Mouse (Mus musculus): ENCODE data around the gene Rhou. TPM values are rescaled to one million over a fixed set of nuclear protein-coding genes. Genes with fewer than 3 reads are reported as not detected.

Rhou gene
- total RNA-seq, 1 experiment from 2014 or later, result 2.2 TPM

DNA sequence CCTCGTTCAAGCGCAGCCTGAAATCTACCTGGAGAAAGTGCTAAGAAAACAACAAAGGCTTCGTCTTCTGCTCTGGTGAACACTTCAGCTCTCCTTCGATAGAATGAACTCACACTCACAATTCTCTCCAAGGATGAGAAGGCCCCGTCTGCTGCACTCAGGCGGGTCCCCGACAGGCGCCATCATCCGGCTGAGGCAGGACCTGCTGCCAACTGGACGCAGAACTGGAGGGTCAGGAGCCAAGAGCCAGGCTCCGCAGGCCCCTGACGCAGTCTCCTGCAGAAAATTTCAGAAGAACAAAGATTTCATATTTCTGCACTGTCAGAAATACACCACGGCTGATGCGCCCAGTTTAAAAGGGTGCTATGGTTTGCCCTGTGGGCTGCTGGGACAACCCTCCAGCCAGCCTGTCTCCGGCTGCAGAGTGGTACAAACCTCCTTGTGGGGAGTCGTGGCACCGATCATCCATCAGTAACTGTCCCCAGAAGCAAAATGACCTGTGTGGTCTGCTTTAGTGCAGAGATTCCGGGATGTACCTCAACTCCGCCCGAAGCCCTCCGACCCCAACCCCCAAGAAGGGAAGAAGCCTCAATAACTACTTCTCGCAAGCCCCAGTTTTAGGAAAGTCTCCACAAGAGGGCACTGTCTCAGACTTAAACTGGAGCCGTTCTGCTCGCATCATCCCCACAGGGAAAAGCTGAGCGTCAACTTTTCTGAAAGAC, 10.2 kb upstream of the Rhou start:
- peak; percentile 64 to 71 for ATAC-seq (replicated peaks in 1 of 2; ENCODE audit: insufficient read depth in 1 of 2, low FRiP score in 2 of 2, low TSS enrichment in 1 of 2, low read depth in 1 of 2, poor library complexity in 2 of 2, severe bottlenecking in 2 of 2)

DNA sequence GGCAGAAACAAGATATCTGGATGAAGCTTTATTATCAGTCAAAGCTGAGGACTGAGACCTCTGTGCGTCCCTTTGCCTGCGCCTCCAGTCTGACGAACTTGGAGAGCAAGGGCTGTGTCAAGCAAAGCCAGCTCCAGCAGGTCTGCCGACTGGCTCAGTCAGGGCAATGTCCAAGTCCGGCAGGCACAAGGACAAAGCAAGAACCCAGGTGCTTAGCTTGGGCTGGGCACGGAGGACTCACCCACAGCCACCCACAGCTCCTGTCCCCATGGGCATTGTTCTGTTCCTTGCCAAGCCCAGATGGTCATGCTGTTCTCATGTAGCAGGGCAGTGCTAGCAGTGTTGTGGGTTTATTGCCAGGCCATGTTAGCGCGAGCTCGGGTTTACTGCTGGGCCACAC, 8.5 kb upstream of the Rhou start:
- no peak for ATAC-seq (replicated peaks in 1 of 2; ENCODE audit: insufficient read depth in 1 of 2, low FRiP score in 2 of 2, low TSS enrichment in 1 of 2, low read depth in 1 of 2, poor library complexity in 2 of 2, severe bottlenecking in 2 of 2)

DNA sequence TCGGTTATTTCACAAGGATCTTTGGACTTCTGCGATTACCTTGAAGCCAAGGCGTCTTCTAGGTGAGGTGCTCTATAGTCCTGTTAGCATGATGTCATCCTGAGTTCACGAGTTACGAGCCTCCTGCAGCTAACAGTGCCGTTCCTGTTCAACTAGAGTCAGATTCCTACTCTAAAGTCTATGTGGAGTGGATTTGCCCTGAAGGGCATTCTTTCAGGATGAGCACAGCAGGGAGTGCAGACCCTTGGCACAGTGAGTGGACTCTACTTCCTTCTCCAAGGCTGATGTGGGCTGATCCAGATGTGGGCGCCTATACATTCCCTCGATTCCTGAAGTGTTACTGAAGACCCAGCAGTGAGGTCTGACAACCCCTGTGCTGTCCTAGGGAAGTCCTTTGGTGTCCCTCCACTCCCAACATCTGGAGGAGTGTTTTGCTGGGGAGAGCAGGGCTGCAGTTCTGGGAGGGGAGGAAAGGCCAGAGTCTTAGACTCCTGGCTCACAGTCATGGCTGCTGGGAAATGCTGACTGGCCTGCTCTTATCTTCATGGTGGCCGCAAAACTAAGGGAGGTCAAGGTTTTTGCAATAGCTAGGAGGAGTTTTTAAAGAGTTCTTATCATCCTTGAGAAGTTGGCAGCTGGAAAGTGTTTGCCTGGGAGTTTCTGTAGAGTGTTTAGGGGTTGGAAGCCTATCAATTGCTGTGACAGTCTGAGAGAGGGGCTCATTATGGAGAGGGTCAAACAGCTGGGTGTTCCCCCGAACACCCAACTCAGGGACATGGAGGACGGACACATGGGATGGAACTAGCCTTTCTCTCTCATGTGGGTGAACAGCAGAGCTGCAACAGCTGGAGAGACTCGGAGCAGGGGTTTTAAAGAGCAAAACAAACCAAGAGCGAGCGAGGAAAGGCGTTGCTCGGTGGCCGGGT, 5.2 kb upstream of the Rhou start:
- ATAC-seq (replicated peaks in 1 of 2; ENCODE audit: insufficient read depth in 1 of 2, low FRiP score in 2 of 2, low TSS enrichment in 1 of 2, low read depth in 1 of 2, poor library complexity in 2 of 2, severe bottlenecking in 2 of 2), result no peak

DNA sequence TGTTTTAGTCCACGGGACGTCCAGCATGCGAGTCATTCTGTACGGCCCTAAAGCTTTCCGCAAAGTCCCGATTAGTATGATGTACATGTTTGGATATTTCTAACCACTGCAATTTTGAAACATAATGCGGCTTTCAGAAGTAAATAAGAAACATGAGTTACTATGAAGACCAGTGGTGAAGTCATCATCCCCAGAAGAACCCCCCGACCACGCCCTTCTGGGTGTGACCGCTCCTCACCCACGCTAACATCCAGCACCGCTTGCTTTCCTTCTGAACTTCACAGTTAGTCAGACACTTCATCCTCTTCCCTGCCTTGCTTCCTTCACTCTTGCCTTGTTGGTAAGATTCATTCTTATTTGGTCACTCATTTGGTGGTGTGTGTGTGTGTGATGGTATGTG, 4.2 kb upstream of the Rhou start:
- no peak for ATAC-seq (replicated peaks in 1 of 2; ENCODE audit: insufficient read depth in 1 of 2, low FRiP score in 2 of 2, low TSS enrichment in 1 of 2, low read depth in 1 of 2, poor library complexity in 2 of 2, severe bottlenecking in 2 of 2)

DNA sequence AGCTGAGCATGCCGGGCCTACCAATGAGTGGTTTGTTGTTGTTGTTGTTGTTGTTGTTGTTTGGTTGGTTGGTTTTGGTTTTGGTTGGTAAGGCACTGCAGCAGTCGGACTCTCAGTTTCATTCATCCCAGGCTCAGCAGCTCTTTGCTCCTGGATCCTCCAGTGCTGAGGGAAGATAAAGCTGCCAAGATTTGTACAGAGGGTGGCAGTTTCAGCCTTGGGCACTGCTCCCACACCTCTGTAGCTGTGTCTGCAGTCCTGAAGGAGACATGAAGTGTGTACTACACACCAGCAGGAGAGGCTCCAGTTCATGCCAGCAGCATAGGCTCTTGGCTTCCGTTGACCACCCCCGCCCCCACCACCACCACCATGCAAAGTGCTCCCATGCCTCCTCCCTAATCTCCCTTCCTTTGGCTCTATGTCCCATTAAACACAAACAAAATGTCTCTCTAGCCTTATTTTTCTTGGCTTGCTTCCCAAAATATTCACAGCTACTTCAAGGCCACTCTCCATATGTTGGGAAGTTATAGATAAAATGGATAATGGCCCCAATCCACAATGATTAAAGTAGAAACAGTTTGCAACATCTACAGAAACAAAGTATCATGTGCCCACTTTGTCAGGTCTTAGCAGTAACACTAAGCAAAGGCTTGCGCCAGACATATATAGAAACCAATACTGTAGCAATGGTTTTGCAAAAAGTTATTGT, 2.2 kb upstream of the Rhou start:
- ATAC-seq (replicated peaks in 1 of 2; ENCODE audit: insufficient read depth in 1 of 2, low FRiP score in 2 of 2, low TSS enrichment in 1 of 2, low read depth in 1 of 2, poor library complexity in 2 of 2, severe bottlenecking in 2 of 2), result no peak

DNA sequence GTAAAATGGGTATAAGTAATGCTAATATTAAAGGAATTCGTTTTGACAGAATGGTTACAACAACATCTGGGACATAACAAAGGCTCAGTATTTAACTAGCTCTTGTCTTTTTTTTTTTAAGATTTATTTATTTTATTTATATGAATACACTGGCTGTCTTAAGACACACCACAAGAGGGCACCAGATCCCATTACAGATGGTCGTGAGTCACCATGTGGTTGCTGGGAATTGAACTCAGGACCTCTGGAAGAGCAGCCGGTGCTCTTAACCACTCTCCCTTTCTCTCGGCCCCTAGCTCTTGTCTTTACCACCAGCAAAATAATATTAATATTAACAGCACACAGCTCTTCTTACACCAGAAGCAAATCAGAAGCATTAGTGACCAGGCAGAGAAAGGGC, 1.1 kb upstream of the Rhou start:
- ATAC-seq (replicated peaks in 1 of 2; ENCODE audit: insufficient read depth in 1 of 2, low FRiP score in 2 of 2, low TSS enrichment in 1 of 2, low read depth in 1 of 2, poor library complexity in 2 of 2, severe bottlenecking in 2 of 2), result no peak

DNA sequence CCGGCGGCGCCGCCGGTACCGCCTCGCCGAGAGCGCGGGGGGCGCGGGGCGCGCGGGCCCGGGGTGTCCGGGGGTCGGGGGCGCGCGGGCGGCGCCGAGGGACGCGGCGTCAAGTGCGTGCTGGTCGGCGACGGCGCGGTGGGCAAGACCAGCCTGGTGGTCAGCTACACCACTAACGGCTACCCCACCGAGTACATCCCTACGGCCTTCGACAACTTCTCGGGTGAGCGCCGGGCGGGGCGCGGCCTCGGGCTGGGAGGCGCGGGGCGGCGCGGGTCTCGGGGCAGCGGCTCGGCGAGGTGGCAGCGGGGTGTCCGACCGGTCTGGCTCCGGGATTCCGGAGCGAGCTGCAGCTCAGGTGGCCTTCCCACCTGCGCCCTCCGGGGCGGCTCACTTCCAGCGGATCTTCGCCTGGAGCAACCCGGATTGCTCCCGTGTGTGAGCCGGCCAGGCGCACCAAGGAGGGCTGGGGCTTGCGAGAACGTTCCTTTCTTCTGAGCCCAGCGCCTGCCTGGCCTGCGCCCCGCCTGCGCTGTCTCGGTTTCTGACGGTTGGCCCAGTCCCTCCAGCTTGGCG, 353 bp downstream of the Rhou start:
- no peak for ATAC-seq (replicated peaks in 1 of 2; ENCODE audit: insufficient read depth in 1 of 2, low FRiP score in 2 of 2, low TSS enrichment in 1 of 2, low read depth in 1 of 2, poor library complexity in 2 of 2, severe bottlenecking in 2 of 2)

DNA sequence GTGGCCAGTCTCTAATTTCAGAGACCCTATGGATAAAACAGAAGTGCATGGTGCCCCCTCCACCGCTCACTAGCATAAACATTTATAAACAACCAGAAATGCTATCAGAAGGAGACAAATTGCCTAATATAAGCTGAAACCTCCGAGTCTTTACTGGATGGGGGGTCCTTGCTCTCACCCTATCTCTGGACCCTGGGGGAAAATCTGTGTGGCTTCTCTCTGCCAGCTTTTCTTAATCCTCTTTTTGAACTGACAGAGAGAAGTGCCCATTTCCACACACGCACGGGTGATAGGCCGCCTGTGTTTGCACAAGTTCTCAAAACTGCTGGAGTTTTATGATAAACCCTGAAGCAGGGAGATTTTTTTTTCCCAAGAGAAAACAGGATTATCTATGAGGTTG, 1.0 kb downstream of the Rhou start:
- no peak for ATAC-seq (replicated peaks in 1 of 2; ENCODE audit: insufficient read depth in 1 of 2, low FRiP score in 2 of 2, low TSS enrichment in 1 of 2, low read depth in 1 of 2, poor library complexity in 2 of 2, severe bottlenecking in 2 of 2)

DNA sequence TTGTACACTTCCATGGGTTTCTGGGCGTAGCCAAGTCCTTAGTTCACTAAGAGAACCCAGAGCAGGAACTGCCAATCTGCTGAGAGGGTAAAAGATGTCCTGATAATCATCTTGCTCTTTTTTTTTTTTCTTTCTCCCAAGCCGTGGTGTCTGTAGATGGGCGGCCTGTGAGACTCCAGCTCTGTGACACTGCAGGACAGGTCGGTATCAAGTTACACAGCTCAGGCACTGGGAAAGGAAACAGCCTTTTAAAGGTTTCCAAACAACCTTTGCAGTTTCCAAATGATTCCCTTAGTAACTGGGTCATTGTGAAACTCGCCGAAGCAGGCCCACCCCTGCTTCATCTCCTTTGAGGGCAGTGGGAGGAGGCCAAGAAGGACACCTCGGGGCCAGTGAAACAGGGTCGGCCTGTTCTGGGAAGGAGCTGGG, 1.6 kb downstream of the Rhou start:
- peak in 1 of 2 experiments; percentile 20; a peak in 2 of 4 replicates for ATAC-seq (replicated peaks in 1 of 2; ENCODE audit: insufficient read depth in 1 of 2, low FRiP score in 2 of 2, low TSS enrichment in 1 of 2, low read depth in 1 of 2, poor library complexity in 2 of 2, severe bottlenecking in 2 of 2)

DNA sequence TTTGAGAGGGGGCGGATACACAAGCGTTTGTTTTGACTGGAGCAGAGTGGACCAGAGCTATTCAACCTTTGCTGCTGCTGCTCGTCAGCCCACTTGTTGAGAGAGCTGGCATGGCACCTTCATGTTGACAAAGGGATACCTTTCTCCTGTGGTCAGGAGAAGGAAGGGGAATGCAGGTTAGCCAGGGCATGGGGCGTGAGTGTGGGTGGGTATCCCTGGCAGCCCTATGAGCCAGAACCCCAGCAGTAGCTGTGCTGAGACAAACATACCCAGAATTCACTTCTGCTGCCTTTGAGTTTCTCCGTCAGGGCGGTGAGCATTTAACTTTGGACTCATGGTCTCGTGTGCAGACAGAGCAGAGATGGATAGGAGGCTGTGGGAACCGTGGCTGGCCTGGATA, 4.1 kb downstream of the Rhou start:
- no peak for ATAC-seq (replicated peaks in 1 of 2; ENCODE audit: insufficient read depth in 1 of 2, low FRiP score in 2 of 2, low TSS enrichment in 1 of 2, low read depth in 1 of 2, poor library complexity in 2 of 2, severe bottlenecking in 2 of 2)

DNA sequence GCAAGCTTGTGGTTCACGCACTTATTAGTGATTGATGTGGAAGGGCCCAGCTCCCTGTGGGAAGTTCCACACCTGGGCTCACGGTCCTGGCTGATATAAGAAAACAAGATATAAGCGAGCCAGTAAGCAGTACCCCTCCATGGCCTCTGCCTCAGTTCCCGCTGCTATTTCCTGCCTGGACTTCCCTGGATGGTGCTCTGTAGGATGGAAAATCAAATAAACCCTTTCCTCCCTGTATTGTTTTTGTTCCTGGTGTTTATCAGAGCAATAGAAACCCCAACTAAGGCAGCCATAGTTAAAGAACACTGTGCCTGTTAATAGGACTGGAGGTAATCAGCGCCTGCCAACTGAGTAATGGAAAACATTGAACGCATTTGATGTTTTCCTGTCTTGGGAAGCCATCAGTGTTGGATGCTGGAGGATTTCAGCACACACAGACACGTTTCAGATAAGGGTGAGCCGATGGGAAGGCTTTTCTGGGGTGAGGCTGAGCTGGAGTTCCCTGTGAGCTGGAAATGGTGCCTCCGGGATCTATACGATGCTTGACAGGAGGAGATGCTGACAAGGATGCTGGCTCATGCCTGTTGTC, 5.8 kb downstream of the Rhou start:
- ATAC-seq (replicated peaks in 1 of 2; ENCODE audit: insufficient read depth in 1 of 2, low FRiP score in 2 of 2, low TSS enrichment in 1 of 2, low read depth in 1 of 2, poor library complexity in 2 of 2, severe bottlenecking in 2 of 2), result no peak

DNA sequence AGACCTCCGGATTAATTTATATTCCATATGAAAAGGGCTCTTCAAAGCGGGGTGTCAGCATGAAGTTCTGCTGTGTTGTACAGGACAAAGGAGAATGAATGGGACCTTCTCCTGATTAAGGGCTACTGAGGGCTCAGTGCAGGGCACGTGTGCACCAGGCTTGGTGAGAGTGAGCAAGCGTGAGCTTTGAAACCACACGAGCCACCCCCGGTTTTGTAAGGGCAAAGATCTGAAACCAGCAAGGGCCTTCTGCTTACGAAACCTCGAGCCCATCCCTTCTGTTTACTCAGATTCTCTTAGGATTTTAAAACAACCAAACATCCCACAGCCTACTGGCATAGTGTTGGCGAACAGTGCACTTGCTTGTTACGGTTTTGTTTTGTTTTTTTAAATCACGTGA, 7.8 kb downstream of the Rhou start:
- no peak; a peak in 1 of 4 replicates for ATAC-seq (replicated peaks in 1 of 2; ENCODE audit: insufficient read depth in 1 of 2, low FRiP score in 2 of 2, low TSS enrichment in 1 of 2, low read depth in 1 of 2, poor library complexity in 2 of 2, severe bottlenecking in 2 of 2)

DNA sequence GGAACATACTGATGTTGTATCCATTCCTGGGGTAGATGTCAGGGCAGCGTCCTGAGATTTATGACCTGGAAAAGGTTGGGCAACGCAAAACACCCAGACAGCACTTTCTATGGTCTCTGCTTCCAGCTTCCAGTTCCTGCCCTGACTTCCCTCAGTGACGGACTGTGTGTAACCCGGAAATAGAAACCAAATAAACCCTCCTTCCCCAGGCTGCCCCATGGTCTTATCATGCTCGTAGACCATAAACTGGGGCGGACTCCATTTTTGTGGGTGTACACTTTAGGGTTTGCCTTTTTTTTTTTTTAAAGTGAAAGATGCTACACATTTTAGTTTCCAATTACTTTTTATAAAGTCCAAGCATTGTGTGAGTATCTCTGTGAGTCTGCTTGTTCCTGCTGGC, 11.9 kb downstream of the Rhou start:
- ATAC-seq (replicated peaks in 1 of 2; ENCODE audit: insufficient read depth in 1 of 2, low FRiP score in 2 of 2, low TSS enrichment in 1 of 2, low read depth in 1 of 2, poor library complexity in 2 of 2, severe bottlenecking in 2 of 2), result no peak

DNA sequence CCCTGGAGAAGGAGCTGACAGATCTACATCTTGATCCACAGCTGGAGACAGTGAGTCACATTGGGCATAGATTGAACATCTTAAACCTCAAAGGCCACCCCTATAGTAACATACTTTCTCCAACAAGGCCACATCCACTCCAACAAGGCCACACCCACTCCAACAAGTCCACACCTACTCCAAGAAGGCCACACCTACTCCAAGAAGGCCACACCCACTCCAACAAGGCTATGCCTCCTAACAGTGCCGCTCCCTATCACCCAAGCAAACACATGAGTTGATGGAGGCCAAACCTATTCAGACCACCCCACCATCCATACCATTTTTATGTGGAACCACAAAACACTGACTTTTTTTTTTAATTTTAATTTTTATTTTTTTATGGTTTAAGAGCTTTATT, 13.1 kb downstream of the Rhou start:
- no peak for ATAC-seq (replicated peaks in 1 of 2; ENCODE audit: insufficient read depth in 1 of 2, low FRiP score in 2 of 2, low TSS enrichment in 1 of 2, low read depth in 1 of 2, poor library complexity in 2 of 2, severe bottlenecking in 2 of 2)

DNA sequence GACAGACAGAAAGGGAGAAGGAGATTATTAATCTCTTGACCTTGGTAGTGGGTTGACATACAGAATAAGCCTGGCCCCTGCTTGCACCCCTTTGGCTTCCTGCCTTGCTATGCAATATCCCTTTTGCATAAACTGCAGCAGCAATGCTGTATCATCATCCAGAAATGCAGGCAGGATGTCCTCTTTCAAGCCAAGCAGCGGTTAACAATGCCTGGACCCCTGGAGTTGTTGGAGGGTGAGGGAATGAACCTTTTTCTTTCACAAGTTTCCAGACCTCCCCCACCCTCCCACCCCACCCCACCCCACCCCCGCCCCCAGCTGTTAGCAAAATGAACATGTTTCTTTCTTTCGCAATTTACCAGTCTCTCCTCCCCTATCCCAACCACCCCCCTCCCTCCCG, 15.0 kb downstream of the Rhou start:
- peak in 1 of 2 experiments; percentile 41; a peak in 2 of 4 replicates for ATAC-seq (replicated peaks in 1 of 2; ENCODE audit: insufficient read depth in 1 of 2, low FRiP score in 2 of 2, low TSS enrichment in 1 of 2, low read depth in 1 of 2, poor library complexity in 2 of 2, severe bottlenecking in 2 of 2)

DNA sequence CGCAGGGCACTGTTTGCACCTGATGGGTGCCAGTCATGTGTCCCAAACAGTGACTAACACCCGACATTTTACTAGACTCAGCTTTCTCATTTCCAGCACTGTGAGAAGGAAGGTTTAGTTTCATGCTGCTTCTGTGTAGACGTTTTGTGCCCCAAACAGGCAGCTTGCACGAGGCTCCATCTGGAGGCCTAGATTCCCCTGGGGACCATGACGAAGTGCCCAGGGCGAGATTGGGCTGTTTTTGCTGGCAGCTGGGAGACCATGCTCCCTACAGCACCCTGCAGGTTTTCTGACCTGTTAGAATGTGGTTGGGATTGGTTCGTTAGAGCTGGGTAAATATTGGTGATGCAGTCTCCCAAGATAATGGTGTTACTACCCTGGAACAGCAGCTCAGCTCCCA, 17.0 kb downstream of the Rhou start:
- ATAC-seq (replicated peaks in 1 of 2; ENCODE audit: insufficient read depth in 1 of 2, low FRiP score in 2 of 2, low TSS enrichment in 1 of 2, low read depth in 1 of 2, poor library complexity in 2 of 2, severe bottlenecking in 2 of 2), result no peak

DNA sequence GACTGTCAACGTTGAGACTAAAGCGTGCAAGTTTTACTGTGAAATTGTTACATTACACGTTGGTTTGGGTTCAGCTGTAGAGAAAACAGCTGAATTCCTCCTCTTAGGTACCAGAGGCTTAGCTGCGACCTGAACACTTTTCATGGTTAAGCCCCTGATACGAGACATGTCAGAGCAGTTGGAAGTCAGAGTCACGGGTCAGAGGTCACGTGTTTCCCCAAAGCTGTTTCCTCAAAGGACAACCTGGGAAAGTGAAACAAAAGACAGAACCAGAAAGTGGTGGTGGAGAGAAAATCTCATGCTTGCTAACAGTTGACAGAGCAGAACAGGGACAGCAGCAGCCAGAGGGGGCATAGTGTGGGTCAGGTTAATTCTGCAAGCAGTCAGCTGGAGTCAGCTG, 17.7 kb downstream of the Rhou start:
- no peak for ATAC-seq (replicated peaks in 1 of 2; ENCODE audit: insufficient read depth in 1 of 2, low FRiP score in 2 of 2, low TSS enrichment in 1 of 2, low read depth in 1 of 2, poor library complexity in 2 of 2, severe bottlenecking in 2 of 2)

Data from hematopoietic stem cell, adult 5-6 weeks (primary cell).